Mouse (Mus musculus): ENCODE data around the gene Rps18. TPM values are rescaled to one million over a fixed set of nuclear protein-coding genes. Genes with fewer than 3 reads are reported as not detected.

Rps18 gene
- polyA plus RNA-seq, 1 experiment from 2014 or later = 1,221 TPM

Other genes with a start within 250 kb of the Rps18 start
- gene March2, start 237.3 kb downstream of the Rps18 start, polyA plus RNA-seq (2014; fragmentation: Nextera tagmentation; extraction: Ambion mirVana) = 40.2 and 45.4 TPM in 2 replicates
- gene Rab11b, start 195.5 kb downstream of the Rps18 start, polyA plus RNA-seq (2014; fragmentation: Nextera tagmentation; extraction: Ambion mirVana) = 334 and 359 TPM in 2 replicates
- 22.0 and 22.5 TPM in 2 replicates for gene Angptl4, start 174.2 kb downstream of the Rps18 start, polyA plus RNA-seq (2014; fragmentation: Nextera tagmentation; extraction: Ambion mirVana)
- gene Kank3, start 145.5 kb downstream of the Rps18 start, polyA plus RNA-seq (2014; fragmentation: Nextera tagmentation; extraction: Ambion mirVana) = 22.7 and 30.1 TPM in 2 replicates
- gene Rps28, start 131.4 kb downstream of the Rps18 start, polyA plus RNA-seq (2014; fragmentation: Nextera tagmentation; extraction: Ambion mirVana) = 706 and 742 TPM in 2 replicates
- gene Ndufa7, start 131.4 kb downstream of the Rps18 start, polyA plus RNA-seq (2014; fragmentation: Nextera tagmentation; extraction: Ambion mirVana) = 445 and 467 TPM in 2 replicates
- 73.7 and 76.1 TPM in 2 replicates for gene Cd320, start 112.9 kb downstream of the Rps18 start, polyA plus RNA-seq (2014; fragmentation: Nextera tagmentation; extraction: Ambion mirVana)
- gene Gm7029, start 82.2 kb downstream of the Rps18 start, polyA plus RNA-seq (2014; fragmentation: Nextera tagmentation; extraction: Ambion mirVana) = not detected in 2 replicates
- 5.3 and 9.9 TPM in 2 replicates for gene Kifc1, start 65.3 kb downstream of the Rps18 start, polyA plus RNA-seq (2014; fragmentation: Nextera tagmentation; extraction: Ambion mirVana)
- 0.86 TPM in 1 of 2 replicates, not detected in the other for gene Platr17, start 50.9 kb downstream of the Rps18 start, polyA plus RNA-seq (2014; fragmentation: Nextera tagmentation; extraction: Ambion mirVana)
- 47.0 and 60.0 TPM in 2 replicates for gene Daxx, start 46.6 kb downstream of the Rps18 start, polyA plus RNA-seq (2014; fragmentation: Nextera tagmentation; extraction: Ambion mirVana)
- 14.5 and 16.6 TPM in 2 replicates for gene Tapbp, start 40.1 kb downstream of the Rps18 start, polyA plus RNA-seq (2014; fragmentation: Nextera tagmentation; extraction: Ambion mirVana)
- gene Zbtb22, start 40.1 kb downstream of the Rps18 start, polyA plus RNA-seq (2014; fragmentation: Nextera tagmentation; extraction: Ambion mirVana) = 8.1 and 9.3 TPM in 2 replicates
- 32.5 and 32.9 TPM in 2 replicates for gene Rgl2, start 26.5 kb downstream of the Rps18 start, polyA plus RNA-seq (2014; fragmentation: Nextera tagmentation; extraction: Ambion mirVana)
- 201 and 205 TPM in 2 replicates for gene Pfdn6, start 15.7 kb downstream of the Rps18 start, polyA plus RNA-seq (2014; fragmentation: Nextera tagmentation; extraction: Ambion mirVana)
- 26.8 and 29.4 TPM in 2 replicates for gene Wdr46, start 15.3 kb downstream of the Rps18 start, polyA plus RNA-seq (2014; fragmentation: Nextera tagmentation; extraction: Ambion mirVana)
- gene B3galt4, start 4.5 kb downstream of the Rps18 start, polyA plus RNA-seq (2014; fragmentation: Nextera tagmentation; extraction: Ambion mirVana) = 4.8 and 5.3 TPM in 2 replicates
- 38.2 and 39.4 TPM in 2 replicates for gene Vps52, start 189 bp downstream of the Rps18 start, polyA plus RNA-seq (2014; fragmentation: Nextera tagmentation; extraction: Ambion mirVana)
- gene H2-K1, start 44.3 kb upstream of the Rps18 start, polyA plus RNA-seq (2014; fragmentation: Nextera tagmentation; extraction: Ambion mirVana) = 18.7 and 19.4 TPM in 2 replicates
- gene Ring1, start 68.7 kb upstream of the Rps18 start, polyA plus RNA-seq (2014; fragmentation: Nextera tagmentation; extraction: Ambion mirVana) = 5.9 and 6.3 TPM in 2 replicates
- 50.5 and 54.8 TPM in 2 replicates for gene H2-Ke6, start 72.1 kb upstream of the Rps18 start, polyA plus RNA-seq (2014; fragmentation: Nextera tagmentation; extraction: Ambion mirVana)
- gene Slc39a7, start 75.7 kb upstream of the Rps18 start, polyA plus RNA-seq (2014; fragmentation: Nextera tagmentation; extraction: Ambion mirVana) = 75.9 and 80.3 TPM in 2 replicates
- 16.3 and 16.8 TPM in 2 replicates for gene Rxrb, start 75.8 kb upstream of the Rps18 start, polyA plus RNA-seq (2014; fragmentation: Nextera tagmentation; extraction: Ambion mirVana)
- 0.91 and 1.4 TPM in 2 replicates for gene Col11a2, start 83.4 kb upstream of the Rps18 start, polyA plus RNA-seq (2014; fragmentation: Nextera tagmentation; extraction: Ambion mirVana)
- 0.26 and 0.32 TPM in 2 replicates for gene H2-Oa, start 136.3 kb upstream of the Rps18 start, polyA plus RNA-seq (2014; fragmentation: Nextera tagmentation; extraction: Ambion mirVana)
- 8.6 and 13.8 TPM in 2 replicates for gene H2-DMa, start 163.5 kb upstream of the Rps18 start, polyA plus RNA-seq (2014; fragmentation: Nextera tagmentation; extraction: Ambion mirVana)
- 113 and 159 TPM in 2 replicates for gene Brd2, start 166.6 kb upstream of the Rps18 start, polyA plus RNA-seq (2014; fragmentation: Nextera tagmentation; extraction: Ambion mirVana)
- not detected in 2 replicates for gene H2-DMb2, start 187.3 kb upstream of the Rps18 start, polyA plus RNA-seq (2014; fragmentation: Nextera tagmentation; extraction: Ambion mirVana)
- 0.29 and 0.94 TPM in 2 replicates for gene H2-DMb1, start 197.1 kb upstream of the Rps18 start, polyA plus RNA-seq (2014; fragmentation: Nextera tagmentation; extraction: Ambion mirVana)
- gene Tap1, start 231.6 kb upstream of the Rps18 start, polyA plus RNA-seq (2014; fragmentation: Nextera tagmentation; extraction: Ambion mirVana) = 1.0 and 1.1 TPM in 2 replicates
- 0.42 and 1.1 TPM in 2 replicates for gene Psmb9, start 231.8 kb upstream of the Rps18 start, polyA plus RNA-seq (2014; fragmentation: Nextera tagmentation; extraction: Ambion mirVana)
- 1.3 and 1.9 TPM in 2 replicates for gene Psmb8, start 241.7 kb upstream of the Rps18 start, polyA plus RNA-seq (2014; fragmentation: Nextera tagmentation; extraction: Ambion mirVana)
- gene Tap2, start 247.5 kb upstream of the Rps18 start, polyA plus RNA-seq (2014; fragmentation: Nextera tagmentation; extraction: Ambion mirVana) = 0.19 and 0.50 TPM in 2 replicates